Mouse (Mus musculus) hindbrain, embryonic 14.5 days (tissue): Measurements from ENCODE around the gene Cacna1a. TPM values are rescaled to one million over a fixed set of nuclear protein-coding genes. Genes with fewer than 3 reads are reported as not detected.

Source experiments
- ATAC-seq: fragments of 200-750 bp; cut with Nextera tagmentation; 2 replicates; pipeline ENCODE4 v1.8.0; 2017; ENCODE audit warnings: moderate number of reproducible peaks, mild to moderate bottlenecking, moderate TSS enrichment, moderate library complexity; ENCODE audit not compliant: low FRiP score
- DNase-seq: peaks from one replicate; pipeline ENCODE4 v3.0.0-alpha.2; 2015; ENCODE audit warnings: low spot score
- H3K27ac ChIP-seq: fragments of 300-500 bp; sonication (generic); 2 replicates; pipeline ENCODE4 v1.5.1; 2014; ENCODE audit warnings: mild to moderate bottlenecking, moderate library complexity
- H3K27me3 ChIP-seq: fragments of 300-500 bp; sonication (generic); 2 replicates; pipeline ENCODE4 v1.6.1; 2014; ENCODE audit warnings: mild to moderate bottlenecking, low read length, mixed read lengths; ENCODE audit not compliant: control insufficient read depth, insufficient read depth
- H3K36me3 ChIP-seq: fragments of 300-500 bp; sonication (generic); replicated peaks from 2 replicates; pipeline ENCODE4 v1.6.1; 2014; ENCODE audit not compliant: control insufficient read depth, insufficient read depth
- H3K4me1 ChIP-seq: fragments of 300-500 bp; sonication (generic); replicated peaks from 2 replicates; pipeline ENCODE4 v1.6.1; 2014; ENCODE audit warnings: antibody characterized with exemption, low read length, mixed read lengths; ENCODE audit not compliant: control insufficient read depth, insufficient read depth
- H3K4me2 ChIP-seq: fragments of 300-500 bp; sonication (generic); replicated peaks from 2 replicates; pipeline ENCODE4 v1.6.1; 2014; ENCODE audit warnings: mild to moderate bottlenecking, moderate library complexity
- H3K4me3 ChIP-seq: fragments of 300-500 bp; sonication (generic); replicated peaks from 2 replicates; pipeline ENCODE4 v1.5.1; 2014; ENCODE audit warnings: mild to moderate bottlenecking, low read length
- H3K9ac ChIP-seq: fragments of 300-500 bp; sonication (generic); 2 replicates; pipeline ENCODE4 v1.6.1; 2014
- H3K9me3 ChIP-seq: fragments of 300-500 bp; sonication (generic); 2 replicates; pipeline ENCODE4 v1.6.1; 2016; ENCODE audit warnings: low read length; ENCODE audit not compliant: control insufficient read depth
- whole genome bisulfite sequencing: fragments of 180-500 bp; shearing (Covaris S2); extraction: QIAGEN DNeasy Blood & Tissue Kit; methylation state at CpG from one replicate; pipeline ENCODE4 v1.1.7; 2014; 5-methylcytosine and 5-hydroxymethylcytosine counted together
- polyA plus RNA-seq: library from polyadenylated mRNA; unstranded; fragments of >200 nt; fragmentation: Nextera tagmentation; extraction: Ambion mirVana; gene quantifications from 2 replicates; pipeline ENCODE4 v1.2.1, GENCODE M21; 2014

The Cacna1a gene
- polyA plus RNA-seq, 1 experiment from 2014 or later, result 18.5 TPM

DNA sequence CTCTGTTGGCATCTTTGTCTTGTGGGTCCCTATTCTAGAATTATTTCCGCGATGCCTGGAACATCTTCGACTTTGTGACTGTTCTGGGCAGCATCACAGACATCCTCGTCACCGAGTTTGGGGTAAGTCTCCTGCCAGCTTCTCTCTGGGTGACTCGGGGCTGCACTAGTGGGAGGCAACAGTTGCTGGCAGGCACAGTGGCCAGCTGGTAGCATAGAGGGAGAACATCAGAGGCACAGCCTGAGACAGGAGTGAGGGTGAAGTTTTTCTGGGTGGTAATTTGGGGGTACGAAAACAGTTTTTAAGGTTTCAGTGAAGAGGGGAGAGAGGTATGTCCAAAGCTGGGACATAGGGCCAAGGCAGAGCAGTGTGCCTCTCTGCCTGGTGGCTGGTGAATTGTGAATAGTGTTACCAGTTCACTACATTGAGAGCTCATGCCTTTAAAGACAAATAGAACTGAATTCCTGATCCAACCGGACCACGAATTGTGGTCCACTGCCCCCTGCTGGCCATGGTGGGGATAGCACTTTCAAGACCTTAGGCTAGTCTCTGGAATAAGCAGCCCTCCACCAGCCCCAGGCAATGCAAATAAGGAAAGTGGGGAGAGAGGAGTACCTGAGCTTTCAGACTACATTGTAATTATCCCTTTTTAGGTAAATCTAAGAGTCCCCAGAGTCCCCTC is 206.0 kb downstream of the Cacna1a start:
- no peaks in the 10 kb centered on the region for H3K4me1 ChIP-seq
- no peak overlapping the region for H3K9ac ChIP-seq
- WGBS, result 68% methylated on average over 9 of the region's 9 CpGs
- ATAC-seq (no peak), DNase-seq (peak; percentile 88)
- H3K4me3 ChIP-seq, result no peak overlapping the region
- H3K27ac ChIP-seq, result no peak overlapping the region
- no peaks in the 10 kb centered on the region for H3K9me3 ChIP-seq
- H3K27me3 ChIP-seq, result no peaks in the 10 kb centered on the region
- no peak overlapping the region for H3K4me2 ChIP-seq
- peaks cover 8% of the 10 kb centered on the region; the same call in 1 of the 2 replicates for H3K36me3 ChIP-seq

DNA sequence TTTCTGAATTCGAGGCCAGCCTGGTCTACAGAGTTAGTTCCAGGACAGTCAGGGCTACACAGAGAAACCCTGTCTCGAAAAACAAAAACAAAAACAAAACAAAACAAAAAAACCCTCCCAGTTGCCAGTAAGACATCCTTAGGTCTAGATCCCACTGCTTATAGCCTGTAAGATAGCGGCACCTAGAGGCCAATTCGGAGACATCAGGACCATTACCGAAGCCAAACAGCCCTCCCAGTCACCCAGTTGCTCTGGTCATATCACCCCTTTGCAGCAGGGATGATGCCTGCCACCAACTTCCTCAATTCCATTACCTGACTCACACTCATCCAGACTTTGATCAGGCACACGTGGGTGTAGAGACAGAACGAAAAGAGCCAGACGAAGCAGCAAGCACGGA is 207.4 kb downstream of the Cacna1a start:
- Histone ChIP-seq H3K9ac (no peak overlapping the region), H3K27ac (no peak overlapping the region), H3K4me1 (peaks cover 9% of the 10 kb centered on the region), H3K36me3 (no peaks in the 10 kb centered on the region), H3K27me3 (no peaks in the 10 kb centered on the region), H3K4me3 (no peak overlapping the region), H3K4me2 (no peak overlapping the region), H3K9me3 (no peaks in the 10 kb centered on the region)
- ATAC-seq (peak; percentile 42; the same call in 1 of the 2 replicates), DNase-seq (peak; percentile 77)
- WGBS, result 21% methylated on average over 9 of the region's 9 CpGs

GRCm38 (mm10) chr8:84599401-84599800 is 211.2 kb downstream of the Cacna1a start:
- no peak for ATAC-seq
- Histone ChIP-seq H3K27ac (no peak overlapping the region), H3K4me1 (peaks cover 15% of the 10 kb centered on the region), H3K4me3 (no peak overlapping the region), H3K9me3 (no peaks in the 10 kb centered on the region), H3K9ac (no peak overlapping the region), H3K4me2 (no peak overlapping the region), H3K27me3 (no peaks in the 10 kb centered on the region), H3K36me3 (peaks cover 12% of the 10 kb centered on the region; the same call in 1 of the 2 replicates)
- 93% methylated on average over 1 of the region's 1 CpGs for WGBS
- DNase-seq, result no peak

DNA sequence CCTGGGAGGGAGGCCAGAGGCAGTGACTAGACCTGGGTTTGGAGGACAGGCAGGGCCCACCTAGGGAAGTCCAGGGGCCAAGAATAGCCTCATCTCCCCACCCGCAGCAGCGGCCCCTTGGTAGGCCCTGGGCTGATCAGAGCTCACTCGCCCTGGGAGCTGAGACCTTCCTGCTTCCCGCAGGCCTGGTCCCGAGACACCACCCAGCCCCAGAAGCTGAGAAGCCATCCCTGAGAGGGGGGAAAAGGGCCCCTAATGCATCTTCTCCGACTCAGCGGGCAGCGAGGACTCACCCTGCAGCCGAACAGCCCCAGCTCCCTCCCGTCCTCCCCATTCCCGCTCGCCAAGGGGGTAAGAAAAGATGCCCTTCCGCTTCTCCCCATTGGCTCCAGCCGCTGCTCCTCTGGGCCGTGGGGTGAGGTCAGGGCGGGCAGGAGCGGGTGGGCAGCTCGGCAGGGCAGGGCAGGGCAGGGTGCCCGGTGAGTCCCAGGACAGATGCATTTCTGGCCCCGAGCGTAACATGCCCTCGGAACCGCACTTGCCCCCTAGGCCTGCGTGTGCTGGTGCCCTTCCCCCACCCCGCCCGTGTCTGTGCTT is 212.2 kb downstream of the Cacna1a start:
- peaks cover 15% of the 10 kb centered on the region for H3K4me1 ChIP-seq
- H3K4me2 ChIP-seq, result peak overlapping the region; percentile 48
- no peak overlapping the region for H3K27ac ChIP-seq
- H3K27me3 ChIP-seq, result no peaks in the 10 kb centered on the region
- peak; percentile 35; the same call in 1 of the 2 replicates for ATAC-seq
- DNase-seq, result no peak
- WGBS, result 6% methylated on average over 26 of the region's 26 CpGs
- H3K9me3 ChIP-seq, result no peaks in the 10 kb centered on the region
- H3K4me3 ChIP-seq, result peak overlapping the region; percentile 11
- peak overlapping the region; percentile 44 for H3K9ac ChIP-seq
- H3K36me3 ChIP-seq, result peaks cover 16% of the 10 kb centered on the region; the same call in 1 of the 2 replicates

- ATAC-seq (no peak), DNase-seq (no peak)
- Histone ChIP-seq H3K36me3 (peaks cover 16% of the 10 kb centered on the region; the same call in 1 of the 2 replicates), H3K4me1 (peaks cover 15% of the 10 kb centered on the region), H3K9ac (no peak overlapping the region), H3K4me3 (peak overlapping the region; percentile 7; the same call in 1 of the 2 replicates), H3K4me2 (peak overlapping the region; percentile 48), H3K27me3 (no peaks in the 10 kb centered on the region), H3K27ac (no peak overlapping the region), H3K9me3 (no peaks in the 10 kb centered on the region)
- 7% methylated on average over 19 of the region's 19 CpGs for WGBS
Observed at GRCm38 (mm10) chr8:84601221-84601751, 213.0 kb downstream of the Cacna1a start.

DNA sequence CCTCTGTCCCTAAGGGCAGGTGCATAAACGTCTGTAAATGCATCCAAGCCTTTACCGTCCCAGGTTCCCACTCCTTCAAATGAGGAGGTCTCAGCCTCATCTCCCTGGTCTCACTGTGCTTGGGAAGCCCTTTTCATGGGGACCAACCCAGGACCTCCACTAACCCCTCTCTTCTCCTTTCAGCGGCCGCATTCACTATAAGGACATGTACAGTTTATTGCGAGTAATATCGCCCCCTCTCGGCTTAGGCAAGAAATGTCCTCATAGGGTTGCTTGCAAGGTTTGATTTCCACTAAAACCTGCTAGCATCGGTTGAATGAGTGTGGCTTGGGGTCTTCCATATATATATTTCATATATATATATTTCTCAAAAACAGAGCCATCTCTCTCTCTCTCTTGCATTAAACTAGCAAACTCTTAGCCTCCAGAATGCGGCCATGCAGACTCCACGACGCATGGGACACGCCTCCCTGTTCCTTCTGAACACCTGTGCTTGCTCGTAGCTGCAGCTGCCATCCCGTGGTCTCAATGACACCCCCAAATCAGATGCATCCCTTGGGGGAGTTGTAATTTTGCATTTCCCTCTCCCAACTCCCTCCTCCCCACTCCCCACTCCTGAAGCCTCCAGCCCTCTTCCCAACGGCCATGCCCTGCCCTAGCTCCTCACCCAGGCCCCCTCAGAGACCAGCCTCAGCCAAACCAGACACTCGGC is 226.4 kb downstream of the Cacna1a start:
- DNase-seq, result peak; percentile 58
- ATAC-seq, result no peak
- 29% methylated on average over 16 of the region's 16 CpGs for WGBS
- no peaks in the 10 kb centered on the region for H3K27me3 ChIP-seq
- H3K27ac ChIP-seq, result no peak overlapping the region
- no peak overlapping the region for H3K4me2 ChIP-seq
- no peak overlapping the region for H3K4me3 ChIP-seq
- no peak overlapping the region for H3K9ac ChIP-seq
- H3K9me3 ChIP-seq, result no peaks in the 10 kb centered on the region
- H3K36me3 ChIP-seq, result peaks cover 25% of the 10 kb centered on the region
- H3K4me1 ChIP-seq, result 0 out of 2 replicates have a peak, but pooled peaks cover 5% of the 10 kb centered on the region

DNA sequence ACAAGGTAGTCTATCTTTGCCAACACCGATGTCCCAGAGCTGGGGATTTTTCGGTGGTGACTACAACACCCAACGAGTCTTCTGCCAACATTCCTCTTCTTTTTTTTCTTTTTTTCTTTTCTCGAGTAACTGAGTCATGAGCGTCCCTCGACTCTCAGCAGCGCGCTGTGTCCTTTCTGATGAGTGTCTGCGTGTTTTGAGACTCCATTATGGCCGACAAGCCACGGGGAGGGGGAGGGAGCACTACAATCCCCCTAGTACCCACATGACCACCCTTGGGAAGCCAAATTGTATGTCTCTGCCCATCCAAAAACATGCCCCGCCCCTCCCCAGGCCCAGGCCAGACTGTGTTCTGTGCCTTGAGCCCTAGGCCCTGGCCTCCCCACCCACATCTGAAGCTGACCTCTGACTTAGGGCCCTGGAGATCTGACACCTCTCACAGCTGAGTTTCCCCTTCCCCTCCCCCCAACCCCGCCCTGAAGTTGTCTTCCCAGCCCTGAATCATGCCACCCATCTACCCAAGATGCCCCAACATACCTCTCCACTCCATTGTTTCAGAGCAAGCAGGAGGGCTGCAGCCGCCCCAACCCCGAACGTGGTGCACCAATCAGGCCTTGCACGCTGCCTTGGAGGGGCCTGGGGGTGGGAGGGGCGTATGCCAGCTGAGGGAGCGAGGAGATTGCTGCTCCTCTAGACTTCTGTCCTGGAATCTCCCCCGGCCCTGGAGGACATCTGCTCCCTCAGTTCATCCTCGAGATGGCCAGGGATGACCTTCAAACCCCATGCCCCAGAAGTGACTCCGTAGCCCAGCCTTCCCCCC is 227.6 kb downstream of the Cacna1a start:
- ATAC-seq (peak; percentile 47), DNase-seq (no peak)
- Histone ChIP-seq H3K9ac (no peak overlapping the region), H3K36me3 (peaks cover 25% of the 10 kb centered on the region), H3K4me3 (no peak overlapping the region), H3K4me2 (no peak overlapping the region), H3K27ac (no peak overlapping the region), H3K9me3 (no peaks in the 10 kb centered on the region), H3K4me1 (0 out of 2 replicates have a peak, but pooled peaks cover 5% of the 10 kb centered on the region), H3K27me3 (no peaks in the 10 kb centered on the region)
- 21% methylated on average over 22 of the region's 22 CpGs for WGBS

DNA sequence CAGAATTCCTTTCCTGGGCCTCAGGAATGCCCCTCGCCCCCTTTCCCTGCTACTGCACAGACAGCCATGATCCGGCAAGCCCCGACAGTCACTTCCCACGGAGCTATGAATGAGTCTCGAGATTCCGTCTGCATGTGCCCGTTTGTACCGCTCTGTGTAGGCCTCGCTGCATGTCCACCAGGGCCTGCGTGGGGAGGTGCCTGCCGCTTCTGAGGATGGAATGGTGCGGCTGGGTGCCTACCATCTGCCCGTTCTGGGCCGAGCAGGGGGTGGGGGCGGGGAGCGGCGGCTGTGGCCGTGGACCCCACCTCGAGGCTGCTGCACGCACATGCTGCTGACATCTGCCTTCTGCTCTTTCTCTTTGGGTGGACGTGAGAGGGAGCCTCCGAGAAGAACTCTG is 228.8 kb downstream of the Cacna1a start:
- no peaks in the 10 kb centered on the region for H3K9me3 ChIP-seq
- H3K4me3 ChIP-seq, result no peak overlapping the region
- no peak overlapping the region for H3K9ac ChIP-seq
- H3K4me2 ChIP-seq, result no peak overlapping the region
- H3K4me1 ChIP-seq, result 0 out of 2 replicates have a peak, but pooled peaks cover 5% of the 10 kb centered on the region
- H3K27me3 ChIP-seq, result no peaks in the 10 kb centered on the region
- WGBS, result 32% methylated on average over 22 of the region's 22 CpGs
- no peak for DNase-seq
- ATAC-seq, result no peak
- H3K27ac ChIP-seq, result no peak overlapping the region
- H3K36me3 ChIP-seq, result peaks cover 20% of the 10 kb centered on the region
